Mouse (Mus musculus): Measurements from ENCODE around the gene Nrxn1. TPM values are rescaled to one million over a fixed set of nuclear protein-coding genes. Genes with fewer than 3 reads are reported as not detected.

Gene Nrxn1
- polyA plus RNA-seq, 1 experiment from 2014 or later, result 1.7 TPM

- WGBS, result 59% methylated on average over 7 of the region's 7 CpGs
- Histone ChIP-seq H3K36me3 (ENCODE audit: insufficient read depth, low read length) (no peaks in the 10 kb centered on the region), H3K9me3 (replicated peaks; ENCODE audit: low read length) (no peaks in the 10 kb centered on the region), H3K4me3 (replicated peaks; ENCODE audit: low read depth, low read length) (no peak overlapping the region), H3K27ac (no peak overlapping the region), H3K9ac (ENCODE audit: low read depth, low read length) (no peak overlapping the region), H3K4me1 (replicated peaks; ENCODE audit: insufficient read depth, low read length) (no peaks in the 10 kb centered on the region), H3K4me2 (ENCODE audit: low read length) (no peak overlapping the region), H3K27me3 (ENCODE audit: insufficient read depth, low read length) (no peaks in the 10 kb centered on the region)
- no peak for TF ChIP-seq CTCF (IDR thresholded peaks at IDR 0.05; ENCODE audit: low read depth)
- no peak for DNase-seq (ENCODE audit: low spot score)
- no peak for ATAC-seq (replicated peaks; ENCODE audit: low FRiP score, low read depth)
Measured at GRCm38 (mm10) chr17:91033466-91033865, 59.4 kb downstream of the Nrxn1 start.

GRCm38 (mm10) chr17:91025061-91025623 lies 67.7 kb downstream of the Nrxn1 start:
- no peak overlapping the region for H3K9ac ChIP-seq (ENCODE audit: low read depth, low read length)
- H3K27ac ChIP-seq, result no peak overlapping the region
- no peak for ATAC-seq (replicated peaks; ENCODE audit: low FRiP score, low read depth)

GRCm38 (mm10) chr17:91007385-91008089 lies 85.3 kb downstream of the Nrxn1 start:
- H3K9me3 ChIP-seq (replicated peaks; ENCODE audit: low read length), result no peaks in the 10 kb centered on the region
- DNase-seq (ENCODE audit: low spot score), result no peak

More at GRCm38 (mm10) chr17:91025061-91025623, 67.7 kb downstream of the Nrxn1 start:
- Histone ChIP-seq H3K9me3 (replicated peaks; ENCODE audit: low read length) (no peaks in the 10 kb centered on the region), H3K4me2 (ENCODE audit: low read length) (no peak overlapping the region), H3K27me3 (ENCODE audit: insufficient read depth, low read length) (no peaks in the 10 kb centered on the region), H3K4me1 (replicated peaks; ENCODE audit: insufficient read depth, low read length) (no peaks in the 10 kb centered on the region), H3K4me3 (replicated peaks; ENCODE audit: low read depth, low read length) (no peak overlapping the region), H3K36me3 (ENCODE audit: insufficient read depth, low read length) (no peaks in the 10 kb centered on the region)
- TF ChIP-seq CTCF (IDR thresholded peaks at IDR 0.05; ENCODE audit: low read depth), result no peak
- WGBS, result 56% methylated on average over 2 of the region's 2 CpGs
- peak; percentile 55 for DNase-seq (ENCODE audit: low spot score)

GRCm38 (mm10) chr17:91000389-91000788 lies 92.5 kb downstream of the Nrxn1 start:
- Histone ChIP-seq H3K4me3 (replicated peaks; ENCODE audit: low read depth, low read length) (no peak overlapping the region), H3K27ac (no peak overlapping the region), H3K36me3 (ENCODE audit: insufficient read depth, low read length) (no peaks in the 10 kb centered on the region), H3K4me2 (ENCODE audit: low read length) (no peak overlapping the region), H3K9me3 (replicated peaks; ENCODE audit: low read length) (no peaks in the 10 kb centered on the region), H3K9ac (ENCODE audit: low read depth, low read length) (no peak overlapping the region), H3K4me1 (replicated peaks; ENCODE audit: insufficient read depth, low read length) (no peaks in the 10 kb centered on the region), H3K27me3 (ENCODE audit: insufficient read depth, low read length) (no peaks in the 10 kb centered on the region)
- DNase-seq (ENCODE audit: low spot score) (no peak), ATAC-seq (replicated peaks; ENCODE audit: low FRiP score, low read depth) (no peak)
- no peak for TF ChIP-seq CTCF (IDR thresholded peaks at IDR 0.05; ENCODE audit: low read depth)

More at GRCm38 (mm10) chr17:91007385-91008089, 85.3 kb downstream of the Nrxn1 start:
- Histone ChIP-seq H3K4me1 (replicated peaks; ENCODE audit: insufficient read depth, low read length) (no peaks in the 10 kb centered on the region), H3K27me3 (ENCODE audit: insufficient read depth, low read length) (no peaks in the 10 kb centered on the region), H3K27ac (no peak overlapping the region), H3K4me2 (ENCODE audit: low read length) (no peak overlapping the region), H3K9ac (ENCODE audit: low read depth, low read length) (no peak overlapping the region), H3K36me3 (ENCODE audit: insufficient read depth, low read length) (no peaks in the 10 kb centered on the region), H3K4me3 (replicated peaks; ENCODE audit: low read depth, low read length) (no peak overlapping the region)
- 82% methylated on average over 5 of the region's 5 CpGs for WGBS
- ATAC-seq (replicated peaks; ENCODE audit: low FRiP score, low read depth), result no peak
- TF ChIP-seq CTCF (IDR thresholded peaks at IDR 0.05; ENCODE audit: low read depth), result no peak

GRCm38 (mm10) chr17:90999667-91000154 lies 93.2 kb downstream of the Nrxn1 start:
- Histone ChIP-seq H3K27ac (no peak overlapping the region), H3K9me3 (replicated peaks; ENCODE audit: low read length) (no peaks in the 10 kb centered on the region), H3K27me3 (ENCODE audit: insufficient read depth, low read length) (no peaks in the 10 kb centered on the region), H3K4me1 (replicated peaks; ENCODE audit: insufficient read depth, low read length) (no peaks in the 10 kb centered on the region), H3K4me3 (replicated peaks; ENCODE audit: low read depth, low read length) (no peak overlapping the region), H3K4me2 (ENCODE audit: low read length) (no peak overlapping the region), H3K9ac (ENCODE audit: low read depth, low read length) (no peak overlapping the region), H3K36me3 (ENCODE audit: insufficient read depth, low read length) (no peaks in the 10 kb centered on the region)
- no peak for TF ChIP-seq CTCF (IDR thresholded peaks at IDR 0.05; ENCODE audit: low read depth)
- WGBS, result 77% methylated on average over 4 of the region's 4 CpGs
- DNase-seq (ENCODE audit: low spot score) (no peak), ATAC-seq (replicated peaks; ENCODE audit: low FRiP score, low read depth) (no peak)

- DNase-seq (ENCODE audit: low spot score), result no peak
- ATAC-seq (replicated peaks; ENCODE audit: low FRiP score, low read depth), result no peak
- Histone ChIP-seq H3K4me1 (replicated peaks; ENCODE audit: insufficient read depth, low read length) (no peaks in the 10 kb centered on the region), H3K27me3 (ENCODE audit: insufficient read depth, low read length) (no peaks in the 10 kb centered on the region), H3K9me3 (replicated peaks; ENCODE audit: low read length) (no peaks in the 10 kb centered on the region), H3K4me3 (replicated peaks; ENCODE audit: low read depth, low read length) (no peak overlapping the region), H3K27ac (no peak overlapping the region), H3K9ac (ENCODE audit: low read depth, low read length) (no peak overlapping the region), H3K4me2 (ENCODE audit: low read length) (no peak overlapping the region), H3K36me3 (ENCODE audit: insufficient read depth, low read length) (no peaks in the 10 kb centered on the region)
- no peak for TF ChIP-seq CTCF (IDR thresholded peaks at IDR 0.05; ENCODE audit: low read depth)
- WGBS, result 50% methylated on average over 1 of the region's 1 CpGs
Measured at GRCm38 (mm10) chr17:90997714-90998113, 95.2 kb downstream of the Nrxn1 start.
